Mouse (Mus musculus) ES-E14 (cell line): ENCODE measurements around the gene Yae1d1.

ENCODE experiments used
- CHD2 ChIP-seq: IDR thresholded peaks from 2 replicates; pipeline ENCODE4 v1.6.1; 2014; ENCODE audit warnings: mild to moderate bottlenecking, low read depth, low read length, inconsistent platforms
- HCFC1 ChIP-seq: IDR thresholded peaks from 2 replicates; pipeline ENCODE4 v1.6.1; 2012; ENCODE audit warnings: low read length, inconsistent platforms, borderline replicate concordance; ENCODE audit not compliant: insufficient read depth
- ZC3H11A ChIP-seq: IDR thresholded peaks from 2 replicates; pipeline ENCODE4 v1.6.1; 2012; ENCODE audit warnings: low read depth, mild to moderate bottlenecking, inconsistent platforms, low read length, borderline replicate concordance

- TF ChIP-seq CHD2 (no peak), ZC3H11A (no peak), HCFC1 (no peak)
Measured at GRCm38 (mm10) chr13:17975457-17975856, 17.7 kb downstream of the Yae1d1 start.
